Mouse (Mus musculus): ENCODE results near the gene Slc22a13.

- TF ChIP-seq CTCF (conservative IDR thresholded peaks at IDR 0.05; ENCODE audit: low read length), result no peak
- TF ChIP-seq POU5F1 (IDR thresholded peaks at IDR 0.05; ENCODE audit: borderline replicate concordance, low read length), result no peak
Measured at GRCm38 (mm10) chr9:119149601-119150000, 59.3 kb downstream of the Slc22a13 start.
